Mouse (Mus musculus): Measurements from ENCODE around the gene Tnip2.

Gene Tnip2

DNA sequence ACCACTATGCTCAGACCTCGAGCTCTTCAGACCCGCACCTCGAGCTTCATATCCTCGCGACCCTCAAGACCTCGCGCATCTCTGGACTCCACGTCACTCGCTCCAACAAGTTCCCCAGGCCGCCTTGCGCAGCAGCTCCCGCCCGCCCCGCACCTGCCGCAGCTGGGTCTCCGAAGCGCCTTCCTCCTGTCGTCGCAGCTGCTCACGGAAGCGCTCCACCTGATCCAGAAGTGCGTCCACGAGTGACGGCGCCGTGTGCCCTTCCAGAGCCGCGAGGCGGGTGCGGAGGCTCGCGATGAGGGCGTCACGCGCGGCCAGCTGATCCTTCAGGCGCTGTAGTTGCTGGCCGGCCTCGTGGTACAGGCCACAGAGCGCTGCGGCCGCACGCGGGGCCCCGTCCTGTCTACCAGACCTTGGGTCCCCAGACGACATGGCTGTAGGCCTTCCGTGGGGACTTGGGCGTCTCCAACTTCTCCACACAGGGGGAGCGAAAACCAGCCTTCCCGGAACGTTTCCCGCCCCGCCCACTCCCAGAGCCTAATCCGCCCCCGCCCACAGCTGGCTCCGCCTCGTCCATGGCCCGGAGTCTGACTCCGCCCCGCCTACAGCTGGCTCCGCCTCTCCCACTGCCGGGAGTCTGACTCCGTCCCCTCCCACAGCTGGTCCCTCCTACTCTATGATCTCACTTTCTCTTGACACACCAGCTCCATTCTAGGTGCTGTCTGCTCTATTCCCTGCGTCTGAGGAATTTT lies at the start of gene Tnip2:
Tnip2 (minus strand) TSS at position 526 of the 752 bp plus-strand sequence.
- peak; percentile 87 to 94 for DNase-seq

DNA sequence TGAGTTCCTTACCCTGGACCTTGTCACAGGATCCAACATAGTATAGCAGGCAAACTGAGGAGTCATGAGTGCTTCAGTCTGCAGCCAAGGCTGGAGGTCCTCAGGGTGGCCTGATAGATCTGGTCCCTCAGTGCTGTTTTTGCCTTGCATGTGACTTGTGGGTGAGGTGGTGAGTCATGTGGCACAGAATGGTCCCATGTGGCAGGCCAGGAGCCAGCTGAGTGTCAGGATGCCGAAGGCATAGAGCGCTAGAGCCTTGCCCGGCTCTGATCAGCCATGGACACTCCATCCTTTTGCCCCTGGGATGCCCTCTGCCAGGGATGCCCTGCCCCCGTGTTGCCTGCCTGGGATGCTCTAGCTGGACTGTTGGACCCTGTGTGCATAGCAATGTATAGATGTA lies 38.0 kb upstream of the Tnip2 start:
- no peak for DNase-seq

DNA sequence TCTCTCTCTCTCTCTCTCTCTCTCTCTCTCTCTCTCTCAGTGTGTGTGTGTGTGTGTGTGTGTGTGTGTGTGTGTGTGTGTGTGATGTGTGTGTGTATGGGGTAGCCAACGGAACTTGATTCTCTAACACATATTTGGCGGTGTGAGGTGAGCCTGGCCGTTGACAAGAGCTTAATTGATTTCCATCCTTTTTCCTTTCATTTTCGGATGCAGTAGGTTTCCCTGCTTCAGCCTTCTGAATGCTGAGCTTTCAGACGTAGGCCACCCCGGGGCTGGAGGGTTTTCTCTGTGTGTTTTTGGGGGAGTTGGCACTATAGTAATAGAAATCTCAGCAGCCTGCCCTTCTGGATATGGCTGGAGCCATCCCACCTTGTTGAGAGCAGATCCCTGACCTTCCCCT lies 36.5 kb upstream of the Tnip2 start:
- peak in 1 of 2 experiments; percentile 27 for DNase-seq

DNA sequence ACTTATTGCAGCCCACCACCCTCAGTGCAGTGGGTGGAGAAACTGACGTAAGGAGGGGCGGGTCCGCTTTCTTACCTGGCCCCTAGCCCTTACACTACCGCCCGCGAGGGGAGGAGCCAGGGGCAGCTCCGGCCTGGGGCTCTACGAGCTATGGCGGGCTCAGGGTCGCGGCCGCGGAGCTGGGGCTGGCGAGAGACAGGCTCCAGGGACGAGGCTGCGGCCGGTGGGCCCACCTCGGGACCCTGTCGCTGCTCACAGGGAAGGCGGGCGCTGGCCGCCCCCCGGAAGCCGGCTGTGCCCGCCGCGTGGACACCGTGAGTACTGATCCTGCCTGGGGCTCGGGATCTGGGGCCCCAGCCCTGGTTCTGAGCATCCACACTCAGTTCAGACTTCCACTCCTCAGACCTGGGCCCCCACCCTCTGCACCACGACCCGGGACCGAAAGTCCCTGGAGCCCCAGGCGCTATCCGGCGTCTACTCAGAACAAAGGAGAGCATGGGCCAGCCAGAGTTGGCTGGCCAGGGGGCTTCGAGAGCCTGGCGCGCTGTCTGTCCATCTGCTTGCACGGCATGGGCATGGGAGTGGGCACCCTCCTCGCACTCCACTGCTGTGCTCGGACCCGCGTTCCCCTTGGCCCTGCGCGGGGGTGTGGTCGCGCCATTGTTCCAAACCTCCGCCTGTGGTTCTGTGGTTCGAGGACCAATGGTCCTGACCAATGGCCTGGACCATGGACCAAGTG lies 35.9 kb upstream of the Tnip2 start:
- peak; percentile 85 to 89 for DNase-seq

DNA sequence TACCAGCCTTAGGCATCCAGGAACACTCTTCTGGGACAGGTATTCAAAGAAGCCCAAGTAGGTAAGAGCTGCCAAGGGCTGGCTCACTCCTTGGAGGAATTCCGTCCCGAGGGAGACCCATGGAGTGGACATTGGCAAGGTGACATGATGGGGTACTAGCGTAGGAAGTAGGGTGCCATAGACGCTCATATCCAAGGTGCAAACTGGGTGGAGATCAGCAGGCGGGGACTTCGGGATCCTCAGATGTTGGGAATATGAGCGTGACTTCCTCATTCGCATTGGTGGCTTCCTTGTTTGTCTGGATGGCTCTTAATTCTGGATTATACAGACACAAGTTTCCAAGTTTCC lies 35.3 kb upstream of the Tnip2 start:
- peak in 1 of 2 experiments; percentile 45 for DNase-seq

DNA sequence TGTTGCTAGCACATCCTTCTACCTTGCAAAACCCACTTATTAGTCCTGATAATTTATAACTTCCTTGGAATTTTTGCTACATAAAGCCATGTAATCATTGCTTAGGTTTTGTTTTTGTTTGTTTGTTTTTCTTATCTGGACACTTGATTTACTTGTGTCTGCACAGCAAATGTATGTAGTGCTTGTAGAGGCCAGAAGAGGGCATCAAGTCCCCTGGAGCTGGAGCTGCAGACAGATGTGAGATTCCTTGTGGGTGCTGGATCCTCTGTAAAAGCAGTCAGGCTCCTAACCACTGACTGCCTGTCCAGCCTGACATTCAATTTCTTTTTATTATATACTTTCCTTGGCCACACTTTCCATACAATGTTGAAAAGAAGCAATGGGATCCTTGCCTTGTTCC lies 33.6 kb upstream of the Tnip2 start:
- DNase-seq, result peak; percentile 39 to 40

DNA sequence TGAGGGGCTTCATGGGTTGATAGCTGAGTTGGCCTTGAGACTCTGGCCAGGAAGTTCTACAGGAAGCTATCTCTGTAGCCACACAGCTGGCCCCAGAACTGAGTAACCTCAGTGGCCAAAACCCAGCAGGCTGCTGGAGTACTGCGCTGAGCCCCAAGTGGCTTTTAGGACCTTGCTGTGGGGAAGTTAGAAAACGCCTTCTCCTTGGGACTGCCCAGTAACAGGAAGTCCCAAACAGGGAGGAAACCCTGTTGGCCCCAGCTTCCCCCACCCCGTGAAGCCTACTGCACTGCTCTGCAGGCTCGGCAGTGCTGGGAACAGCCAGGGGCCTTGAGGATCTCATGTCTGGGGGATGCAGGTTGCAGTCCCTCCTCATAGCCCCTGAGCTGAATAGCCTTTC lies 29.3 kb upstream of the Tnip2 start:
- DNase-seq, result no peak

DNA sequence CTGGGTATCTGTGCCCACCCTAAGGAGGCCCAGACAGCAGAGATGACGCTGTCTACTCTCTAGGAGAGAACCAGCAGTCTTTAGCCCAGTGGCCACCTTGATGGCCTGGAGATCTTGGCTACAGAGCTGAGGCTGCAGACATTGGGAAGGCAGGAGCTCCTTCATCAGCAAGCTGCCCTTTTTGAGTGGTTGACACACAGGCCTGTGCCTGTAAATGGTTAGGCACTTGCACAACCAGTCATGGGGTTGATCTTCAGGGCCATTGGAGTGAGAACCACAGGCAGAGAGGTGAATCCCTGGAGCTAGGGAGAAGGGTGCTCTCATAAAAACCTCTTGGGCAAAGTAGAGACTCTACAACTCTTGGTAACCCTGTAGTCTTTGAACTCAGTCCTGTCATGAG lies 28.4 kb upstream of the Tnip2 start:
- no peak for DNase-seq

DNA sequence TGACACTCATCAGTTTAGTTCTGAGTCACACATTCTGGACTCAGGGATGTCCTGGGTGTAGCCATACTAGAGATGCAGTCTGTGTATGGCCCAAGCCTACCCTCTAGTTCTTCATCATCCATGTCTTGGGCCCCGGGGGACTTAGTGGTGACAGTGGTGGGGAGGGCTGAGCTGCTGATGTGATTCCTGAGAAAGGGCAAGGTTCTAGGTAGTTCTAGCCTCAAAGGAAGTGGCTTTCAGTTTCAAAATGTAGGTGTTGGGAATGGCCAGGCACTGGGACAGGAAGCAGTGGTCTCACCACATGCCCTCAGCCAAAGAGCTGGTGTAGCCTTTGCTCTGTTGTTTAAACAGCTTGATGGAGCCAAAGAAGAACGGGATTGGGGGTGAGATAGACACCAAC lies 25.3 kb upstream of the Tnip2 start:
- no peak for DNase-seq

DNA sequence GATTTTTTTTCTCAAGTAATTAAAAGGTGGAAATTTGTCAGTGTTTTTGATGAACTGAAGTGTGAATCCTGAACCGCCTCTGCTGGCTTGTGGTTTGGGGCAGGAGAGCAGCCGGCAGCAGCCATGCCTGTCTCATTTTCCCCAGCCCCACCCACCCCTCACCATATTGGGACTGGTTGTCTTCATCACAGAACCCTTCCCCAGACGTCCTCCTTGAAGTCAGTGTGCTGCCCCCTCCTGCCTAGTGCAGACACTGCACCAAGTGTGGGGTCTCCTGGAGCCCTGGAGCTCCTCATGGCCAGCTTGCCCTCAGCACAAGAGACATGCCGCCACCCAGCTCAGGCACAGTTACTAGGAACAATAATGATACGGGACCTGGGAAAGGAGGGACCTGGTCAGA lies 24.7 kb upstream of the Tnip2 start:
- DNase-seq, result peak; percentile 44 to 48

DNA sequence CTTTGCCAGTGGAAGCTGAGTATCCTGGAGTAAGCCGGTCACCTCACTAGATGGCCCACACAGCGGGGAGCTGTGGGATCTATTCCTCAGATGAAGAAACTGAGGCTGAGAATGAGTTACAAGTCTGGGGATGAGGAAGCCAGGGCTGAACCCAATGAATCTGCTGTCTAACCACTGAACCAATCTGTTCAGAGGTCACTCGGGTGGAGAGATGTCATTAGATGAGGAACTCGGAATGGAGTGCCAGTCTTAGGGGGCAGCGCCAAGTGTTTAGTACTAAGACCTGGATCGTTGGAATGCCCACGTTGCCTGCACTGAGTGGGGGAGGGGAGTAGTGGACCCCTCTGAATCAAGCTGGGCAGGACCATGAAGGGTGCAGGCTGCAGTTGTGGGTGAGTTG lies 24.3 kb upstream of the Tnip2 start:
- DNase-seq, result no peak

DNA sequence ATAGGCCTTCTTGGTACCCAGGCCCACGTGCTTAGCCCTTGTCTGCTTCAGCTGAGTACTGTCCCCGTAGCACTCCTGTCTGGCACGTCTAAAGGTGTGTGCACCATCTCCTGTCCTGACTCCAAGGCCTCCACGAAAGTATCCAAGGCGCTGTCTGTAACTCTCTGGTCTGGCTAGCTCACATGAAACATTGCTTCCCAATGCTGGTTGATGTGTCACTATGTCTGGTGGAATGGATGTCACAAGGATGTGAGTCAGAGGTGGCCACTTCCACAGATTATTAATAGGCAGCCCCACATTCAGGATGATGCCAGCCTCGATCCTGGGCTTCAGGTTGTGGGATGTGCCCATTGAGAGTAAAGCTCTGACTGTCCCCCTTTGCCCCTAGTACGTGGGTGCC lies 22.0 kb upstream of the Tnip2 start:
- DNase-seq, result no peak

DNA sequence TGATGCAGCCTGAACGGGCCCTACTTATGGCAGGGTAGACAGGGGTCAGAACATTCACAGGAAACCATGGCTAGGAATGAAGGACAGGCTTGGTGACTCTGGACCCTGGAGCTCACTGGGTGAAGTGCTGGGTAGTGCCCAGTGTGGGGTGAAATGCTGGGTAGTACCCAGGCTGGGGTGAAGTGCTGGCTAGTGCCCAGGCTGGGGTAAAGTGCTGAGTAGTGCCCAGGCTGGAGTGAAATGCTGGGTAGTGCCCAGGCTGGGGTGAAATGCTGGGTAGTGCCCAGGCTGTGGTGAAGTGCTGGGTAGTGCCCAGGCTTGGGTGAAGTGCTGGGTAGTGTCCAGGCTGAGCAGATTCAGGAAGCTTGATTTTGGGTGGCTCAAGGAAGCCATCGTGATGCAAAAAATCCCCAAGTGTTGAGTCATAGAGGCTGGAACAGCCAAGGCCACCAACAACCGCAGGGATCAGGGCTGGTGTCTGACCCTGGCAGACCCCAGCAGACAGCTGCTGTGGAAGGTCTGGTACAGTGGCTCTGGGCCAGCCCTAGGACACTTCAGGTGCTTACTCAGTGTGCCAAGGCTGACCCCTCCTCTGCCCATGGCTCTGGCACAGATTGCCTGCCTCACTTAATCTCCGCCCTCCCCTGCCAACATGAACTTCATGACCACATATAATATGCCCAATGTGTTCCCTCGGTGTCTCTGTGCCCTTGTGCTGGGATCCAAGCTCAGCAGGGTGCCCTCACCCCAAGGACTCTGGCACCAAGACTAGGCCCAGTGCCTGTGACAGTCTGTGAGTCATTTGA lies 21.2 kb upstream of the Tnip2 start:
- peak; percentile 58 to 70 for DNase-seq

DNA sequence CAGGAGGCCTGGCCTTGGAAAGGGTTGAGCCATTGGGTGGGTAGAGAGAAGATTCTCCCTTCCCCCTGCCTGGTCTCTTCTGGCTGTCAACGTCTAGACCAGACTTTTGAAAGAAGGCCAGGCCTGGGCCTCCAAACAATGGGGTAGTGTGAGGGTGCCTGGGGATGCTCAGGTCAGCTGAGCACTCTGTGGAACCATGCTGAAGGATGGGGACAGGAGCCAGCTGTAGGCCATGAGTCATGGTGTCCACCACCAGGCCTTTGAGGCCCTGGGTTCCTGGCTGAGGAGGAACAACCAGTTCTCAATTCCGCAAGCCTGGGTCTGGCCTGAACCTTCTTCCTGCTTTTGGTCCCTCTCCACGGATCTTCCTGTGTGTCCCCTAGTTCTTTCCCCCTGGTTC lies 20.0 kb upstream of the Tnip2 start:
- DNase-seq, result peak in 1 of 2 experiments; percentile 31

DNA sequence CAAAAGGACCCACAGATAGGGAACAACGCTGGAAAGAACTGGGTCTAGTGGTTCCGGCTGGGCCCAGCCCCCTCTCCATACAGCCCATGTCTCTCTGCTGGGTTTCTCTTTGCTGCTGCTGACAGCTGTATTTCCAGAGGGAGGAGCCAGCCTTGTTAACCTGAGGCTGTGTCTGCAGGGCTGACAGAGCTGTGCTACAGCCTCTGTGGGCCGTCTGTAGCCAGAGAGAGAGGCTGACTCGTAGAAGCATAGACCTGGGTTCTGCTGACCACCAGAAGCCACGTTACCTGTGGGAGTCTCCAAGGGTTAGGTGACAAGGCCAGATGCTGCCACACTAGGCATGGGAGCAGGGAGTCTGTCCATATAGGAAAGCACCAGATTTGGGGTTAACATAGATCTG lies 19.3 kb upstream of the Tnip2 start:
- no peak for DNase-seq

DNA sequence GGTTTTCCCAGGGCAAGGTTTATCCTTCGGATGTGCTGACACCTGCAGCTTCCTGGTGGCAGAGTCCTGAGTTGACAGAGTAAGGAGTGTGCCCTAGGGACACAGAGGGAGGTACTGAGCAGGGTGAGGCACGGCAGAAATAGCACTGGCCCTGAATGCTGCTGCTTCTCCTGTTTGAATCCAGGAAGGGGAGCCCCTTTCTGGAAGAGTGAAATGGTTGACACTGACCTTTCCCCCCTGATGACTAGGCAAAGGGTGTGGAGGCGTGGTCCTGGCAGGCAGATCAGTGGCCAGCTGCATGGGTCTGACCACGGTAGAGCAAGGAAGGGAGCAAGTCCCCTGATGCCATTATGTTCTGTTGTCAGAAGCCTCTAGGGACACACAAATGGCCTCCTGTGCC lies 16.9 kb upstream of the Tnip2 start:
- DNase-seq, result no peak

DNA sequence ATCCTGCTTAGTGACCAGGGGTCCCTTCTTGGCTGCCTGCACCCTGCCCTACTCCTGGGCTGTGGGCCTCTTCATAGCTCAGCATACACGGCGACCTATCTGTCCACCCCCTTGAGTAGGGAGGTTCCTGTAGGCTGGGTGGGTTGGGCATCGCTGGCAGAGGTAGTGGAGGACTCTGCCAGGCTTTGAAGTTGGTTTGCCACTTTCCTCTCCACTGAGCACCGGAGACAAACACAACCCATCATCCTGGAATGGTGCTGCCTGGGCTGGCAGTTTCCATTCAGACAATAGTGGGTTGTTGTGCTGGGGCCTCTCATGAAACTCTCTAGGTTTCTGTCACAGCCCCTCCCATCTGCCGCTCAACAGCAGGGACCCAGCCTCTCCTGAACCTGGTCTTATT lies 16.3 kb upstream of the Tnip2 start:
- peak; percentile 26 to 28 for DNase-seq

DNA sequence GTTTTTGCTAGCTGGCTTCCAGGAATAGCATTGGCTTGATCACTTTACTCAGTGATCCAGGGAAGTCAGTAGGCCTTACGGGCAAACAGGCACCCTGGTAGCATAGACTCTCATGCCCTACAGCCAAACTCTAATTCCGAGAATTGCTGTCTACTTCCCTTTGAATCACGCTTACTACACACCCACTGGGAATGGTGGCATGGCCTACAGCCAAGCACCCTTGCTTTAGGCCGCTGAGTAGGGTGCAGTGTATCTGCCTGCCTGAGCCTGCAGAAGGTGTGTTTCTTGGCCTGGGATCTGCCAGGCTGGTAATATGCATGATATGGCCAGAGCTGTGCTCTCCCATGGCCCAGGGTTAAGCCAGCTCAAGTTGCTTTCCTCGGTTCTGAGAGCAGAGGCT lies 14.9 kb upstream of the Tnip2 start:
- no peak for DNase-seq

DNA sequence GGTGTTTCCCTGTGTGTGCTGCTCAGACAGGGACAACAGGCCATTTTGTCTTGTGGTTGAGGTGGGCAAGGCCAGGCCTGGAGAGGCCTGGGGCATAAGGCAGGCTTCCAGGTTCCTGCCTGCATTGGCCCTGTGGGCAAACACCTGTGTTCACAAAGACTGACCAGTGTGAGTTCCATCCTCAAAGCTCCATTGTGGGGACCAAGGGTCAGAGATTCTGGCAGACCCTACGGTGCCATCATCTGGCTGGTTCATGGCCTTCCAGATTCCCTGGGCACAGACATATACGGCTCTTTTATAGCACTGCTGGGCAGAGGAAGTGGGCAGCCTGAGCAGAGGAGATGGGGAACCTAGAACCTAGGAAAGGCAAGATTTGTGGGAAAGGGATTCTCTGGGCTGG lies 13.6 kb upstream of the Tnip2 start:
- DNase-seq, result no peak

DNA sequence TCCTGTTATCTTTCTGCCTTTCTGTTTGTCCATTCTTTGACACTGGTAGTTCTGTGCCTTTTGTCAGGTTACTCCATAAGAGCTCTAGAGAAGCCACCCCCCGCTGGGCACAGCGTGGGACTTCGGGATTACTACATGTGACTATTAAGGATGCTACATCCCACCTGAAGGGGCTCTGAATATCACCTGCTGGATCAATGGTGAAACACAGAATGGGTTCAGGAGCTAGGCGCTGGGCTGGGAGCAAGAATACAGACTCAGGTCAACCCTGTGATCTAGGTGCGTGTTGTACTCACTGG lies 12.6 kb upstream of the Tnip2 start:
- DNase-seq, result peak in 1 of 2 experiments; percentile 34

DNA sequence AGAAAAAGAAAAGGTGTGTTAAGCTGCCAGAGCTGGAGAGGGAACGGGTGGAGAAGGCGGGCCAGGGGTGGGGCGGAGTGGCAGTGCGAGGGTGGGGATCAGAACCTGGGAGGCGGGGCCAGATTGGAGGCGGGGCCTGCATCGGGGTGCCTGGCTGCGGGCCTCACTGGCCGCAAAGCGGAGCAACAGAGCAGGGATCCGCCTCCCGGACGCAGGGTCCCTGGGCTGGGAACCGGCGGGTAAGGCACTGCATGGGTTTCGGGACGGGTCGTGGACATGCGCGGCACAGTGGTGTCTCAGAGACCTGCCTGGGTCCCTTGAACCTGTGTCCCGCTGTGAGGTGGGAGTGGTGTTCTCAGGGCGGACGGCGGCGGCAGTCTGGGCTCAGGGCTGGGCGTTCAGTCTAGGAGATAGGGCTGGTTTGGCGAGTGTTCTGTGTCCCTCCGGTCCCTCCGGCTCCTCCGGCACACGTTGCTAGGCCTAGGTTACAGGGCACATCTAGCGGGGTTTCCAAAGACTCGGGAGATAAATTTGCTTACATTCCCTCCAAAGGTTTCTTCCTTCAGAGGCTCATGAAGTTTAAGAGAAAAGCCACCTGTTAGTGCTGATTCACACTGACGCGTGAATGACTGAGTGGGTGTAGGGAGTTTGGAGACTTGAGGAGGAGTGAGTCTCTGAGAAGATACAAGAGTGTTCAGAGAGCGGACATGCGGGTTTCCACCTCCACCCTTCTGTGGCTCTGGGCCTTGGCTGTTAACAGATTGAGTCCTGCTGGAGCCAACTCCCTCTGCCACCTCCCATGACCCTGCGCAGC lies 12.1 kb upstream of the Tnip2 start, which contains the start of gene Sh3bp2:
Sh3bp2 (plus strand) TSS at position 176 of the 814 bp plus-strand sequence.
- peak; percentile 89 to 95 for DNase-seq

DNA sequence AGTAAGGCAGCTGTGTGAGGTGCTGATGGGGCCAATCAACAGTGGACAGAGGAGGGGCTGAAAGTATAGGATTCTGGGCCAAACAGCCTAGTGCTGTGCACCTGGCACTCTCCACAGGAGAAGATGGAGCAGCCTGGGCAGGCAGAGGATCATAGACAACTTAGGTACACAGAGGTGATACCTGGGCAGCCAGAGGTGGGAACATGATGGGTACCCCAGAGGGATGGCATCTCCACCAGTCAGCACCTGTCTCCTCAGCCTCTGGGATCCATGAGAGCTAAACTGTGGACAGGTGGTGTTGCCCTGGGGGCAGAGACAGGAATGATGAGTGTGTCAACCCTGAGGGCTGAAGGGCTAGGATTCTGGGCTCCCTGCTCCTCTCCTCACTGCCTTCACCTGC lies 10.7 kb upstream of the Tnip2 start:
- no peak for DNase-seq

DNA sequence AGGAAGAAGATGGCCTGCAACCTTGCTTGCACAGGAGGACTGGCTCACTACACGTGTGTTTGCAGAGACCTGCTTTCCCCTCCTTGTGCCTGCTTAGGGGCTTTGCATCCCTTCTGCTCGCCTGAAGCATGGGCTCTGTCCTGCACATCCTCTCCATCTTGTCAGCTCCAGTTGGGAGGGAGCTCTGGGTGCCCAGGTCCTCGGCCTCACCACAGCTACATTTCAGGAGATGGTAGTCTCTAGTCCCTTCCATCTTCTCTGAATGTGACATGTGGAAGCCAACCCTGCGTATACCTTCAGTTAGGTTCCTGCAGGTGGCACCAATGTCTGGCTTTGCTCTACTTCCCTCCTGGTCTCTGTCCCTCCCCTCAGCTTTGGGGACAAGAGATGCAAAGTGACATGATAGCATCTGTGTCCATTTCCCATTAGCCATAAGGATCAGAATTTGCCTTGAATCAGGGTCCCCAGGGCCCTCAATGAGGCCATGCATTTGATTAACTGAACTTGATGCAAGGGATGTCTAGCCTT lies 10.2 kb upstream of the Tnip2 start:
- DNase-seq, result peak in 1 of 2 experiments; percentile 15
